Mouse (Mus musculus): ENCODE measurements around the gene Dtd1. TPM values are rescaled to one million over a fixed set of nuclear protein-coding genes. Genes with fewer than 3 reads are reported as not detected.
"Not testable (repeated sequence)": the region's sequence is repeated elsewhere in the genome, so short reads cannot be mapped to it uniquely, and the experiment has no call there.

The Dtd1 gene
- total RNA-seq (2021) = 10 to 100 TPM; 25.5 to 26.9 TPM
- long read RNA-seq, experiment 1, transcript Dtd1-201 (6 exons, 1,350 nt) = major isoform, 43 of 46 reads
- long read RNA-seq, experiment 1, partial matches to known transcripts = 2 of 46 reads
- long read RNA-seq, experiment 1, other reads (novel, unspliced or antisense) = 1 of 46 reads
- long read RNA-seq, experiment 2, transcript Dtd1-201 (6 exons, 1,350 nt) = major isoform, 28 of 34 reads
- long read RNA-seq, experiment 2, partial matches to known transcripts = 1 of 34 reads
- long read RNA-seq, experiment 2, other reads (novel, unspliced or antisense) = 5 of 34 reads

DNA sequence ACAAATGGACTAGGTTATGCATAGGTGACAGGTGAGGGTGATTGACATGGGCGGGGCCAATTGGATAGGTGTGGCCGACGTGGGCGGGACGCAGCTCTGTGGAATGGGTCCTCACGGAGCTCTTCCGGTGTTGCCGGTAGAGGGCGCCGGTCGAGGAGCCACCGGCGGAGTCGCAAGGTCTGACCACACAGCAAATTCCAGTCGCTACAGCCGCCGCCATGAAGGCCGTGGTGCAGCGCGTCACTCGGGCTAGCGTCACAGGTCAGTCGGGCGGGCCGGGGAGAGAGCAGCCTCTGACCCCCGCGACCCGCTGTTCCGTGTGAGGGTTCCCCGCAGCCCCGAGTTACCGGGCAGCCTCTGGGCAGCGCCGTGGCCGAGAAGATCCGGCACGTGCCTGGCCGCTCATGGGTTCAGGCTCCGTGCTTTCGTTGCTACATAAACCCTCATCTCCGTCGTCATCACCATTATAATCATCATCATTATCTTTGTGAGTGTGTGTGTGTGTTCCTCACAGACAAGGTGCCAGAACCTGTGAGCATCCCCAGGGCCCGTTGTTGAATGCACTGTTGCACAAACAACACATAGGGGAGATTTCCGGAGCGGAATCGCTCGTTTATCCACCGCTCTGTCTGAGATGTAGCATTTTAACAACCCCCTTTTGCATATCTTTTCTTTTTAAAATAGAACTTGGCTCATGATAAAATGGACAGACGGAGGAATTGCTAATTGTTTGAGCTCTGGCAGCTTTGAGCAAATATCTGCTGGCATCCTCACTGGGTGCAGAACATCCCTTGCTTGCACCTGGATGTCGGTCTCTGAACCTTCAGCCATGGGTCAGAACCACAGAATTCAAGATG is at the start of gene Dtd1:
Dtd1 (plus strand) TSS at position 67 of the 857 bp plus-strand sequence.
- DNase-seq (ENCODE audit: low spot score in 2 of 2) = peak; percentile 70 to 74

DNA sequence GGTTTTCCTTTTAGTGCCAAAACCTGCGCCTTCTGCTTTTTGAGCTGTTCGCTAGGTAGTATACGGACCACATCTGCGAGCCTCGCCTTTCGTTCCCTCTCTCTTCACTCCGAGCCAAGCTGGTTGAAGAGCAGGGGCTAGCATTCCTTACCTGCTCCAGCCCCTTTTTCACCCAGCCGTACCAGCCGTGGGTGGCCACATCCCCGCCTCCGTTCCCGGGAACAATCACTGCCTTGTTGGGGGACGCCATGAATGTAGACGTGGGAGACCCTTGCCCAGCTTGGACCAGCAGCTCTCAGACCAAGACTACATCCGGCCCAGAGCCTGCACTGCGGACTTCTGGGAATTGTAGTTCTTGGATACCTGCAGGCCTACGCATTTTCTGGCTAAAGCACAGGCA is 49.2 kb upstream of the Dtd1 start, which contains the start of gene Rbbp9:
Rbbp9 (minus strand) TSS at position 341 of the 400 bp plus-strand sequence.
- peak; percentile 19 to 25 for DNase-seq (ENCODE audit: low spot score in 2 of 2)

DNA sequence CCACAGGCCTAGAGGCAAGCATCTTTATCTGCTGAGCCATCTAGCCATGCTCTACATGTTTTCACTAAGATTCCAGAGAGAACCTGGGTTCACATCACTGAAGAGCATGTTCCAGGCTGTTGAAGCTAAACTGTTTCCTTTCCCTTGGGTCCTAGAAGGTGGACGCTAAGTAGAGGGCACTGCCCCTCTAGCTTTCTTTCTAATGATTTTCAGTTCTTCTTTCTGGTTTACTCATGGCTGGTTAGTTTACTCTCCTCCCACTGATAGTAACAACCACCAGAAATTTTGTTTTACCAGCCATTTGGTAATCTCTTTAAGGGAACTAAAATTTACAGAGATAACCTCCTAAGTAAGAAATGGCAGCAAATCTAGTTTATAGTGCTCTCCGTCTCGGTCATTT is 45.8 kb upstream of the Dtd1 start:
- DNase-seq (ENCODE audit: low spot score in 2 of 2) = no peak

DNA sequence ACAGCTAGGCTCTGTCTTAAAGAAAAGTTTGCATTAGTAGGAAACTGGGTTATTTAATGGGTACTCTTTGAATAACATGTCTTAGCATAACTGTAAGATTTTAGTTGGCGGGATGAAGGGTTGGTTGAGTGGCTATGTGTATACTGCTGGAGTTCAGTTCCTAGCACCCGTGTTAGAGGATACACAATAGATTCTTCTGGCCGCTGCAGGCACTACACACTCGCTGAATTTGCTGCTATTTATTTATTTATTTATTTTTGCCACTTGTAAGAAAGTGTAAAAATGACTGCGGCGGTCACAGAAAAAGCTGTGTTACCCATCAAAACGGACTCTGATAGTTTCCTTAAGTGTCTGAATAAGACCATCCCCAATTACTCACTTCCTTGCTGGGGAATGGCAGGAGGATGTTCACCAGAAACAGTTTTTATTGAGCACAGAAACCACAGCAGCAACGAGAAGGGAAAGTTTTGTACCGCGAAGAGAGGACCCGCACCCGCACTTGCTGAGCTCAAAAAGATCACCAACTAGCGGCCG is 44.3 kb upstream of the Dtd1 start:
- no peak for DNase-seq (ENCODE audit: low spot score in 2 of 2)

DNA sequence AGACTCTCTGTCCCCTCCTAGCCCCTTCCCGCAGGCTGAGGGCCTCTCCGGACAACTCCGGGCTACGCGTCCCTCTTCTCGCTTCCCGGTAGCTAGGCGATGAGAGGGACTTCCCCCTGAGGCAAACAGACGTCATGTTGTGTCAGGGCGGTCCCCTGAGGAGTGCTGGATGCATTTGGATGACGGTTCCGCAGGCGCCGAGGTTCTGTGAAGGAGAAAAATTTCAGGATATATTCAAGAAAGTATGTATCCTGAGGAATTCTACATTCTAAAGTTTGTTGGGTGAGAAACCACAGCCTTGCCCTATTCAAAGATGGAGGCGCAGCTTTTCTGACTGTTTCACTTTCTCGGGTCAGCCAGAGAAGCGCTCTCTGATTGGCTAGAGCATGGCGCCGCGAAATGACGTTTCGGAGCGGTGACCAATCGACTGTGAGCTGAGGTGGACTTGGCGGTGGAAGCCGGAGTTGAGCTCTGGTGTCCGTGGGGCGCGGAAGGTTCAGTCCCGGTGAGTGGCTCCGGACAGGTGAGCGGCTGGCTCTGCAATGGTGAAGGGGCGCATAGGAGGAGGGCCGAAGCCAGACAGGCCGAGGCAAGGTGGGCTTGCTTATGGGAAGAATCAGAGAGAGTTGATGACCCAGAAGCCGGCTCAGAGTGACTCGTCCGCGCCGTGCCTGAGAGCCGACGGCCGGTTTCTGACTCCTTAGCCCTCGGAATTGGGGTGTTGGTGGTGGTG is 43.7 kb upstream of the Dtd1 start, which contains the start of gene Sec23b:
Sec23b (plus strand) TSS at position 410 of the 733 bp plus-strand sequence.
- DNase-seq (ENCODE audit: low spot score in 2 of 2) = peak; percentile 92 to 94

DNA sequence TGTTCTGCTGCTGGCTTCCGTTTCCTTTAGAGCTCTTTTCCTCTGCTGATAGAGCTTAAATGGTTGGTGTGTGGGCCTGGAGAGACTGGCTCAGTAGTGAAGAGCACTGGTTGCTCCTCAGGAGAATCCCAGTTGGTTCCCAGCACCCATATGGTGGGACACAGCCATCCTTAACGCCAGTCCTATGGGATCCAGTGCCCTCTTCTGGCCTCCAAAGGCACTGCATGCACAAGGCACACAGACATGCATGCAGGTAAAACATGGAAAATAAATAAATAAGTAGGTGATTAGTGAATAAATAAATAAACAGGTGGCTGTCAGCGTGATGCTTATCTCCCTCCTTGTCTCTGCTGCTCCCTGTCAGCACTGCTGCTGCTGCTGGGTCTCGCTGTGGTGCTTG is 11.0 kb upstream of the Dtd1 start:
- DNase-seq (ENCODE audit: low spot score in 2 of 2) = no peak

DNA sequence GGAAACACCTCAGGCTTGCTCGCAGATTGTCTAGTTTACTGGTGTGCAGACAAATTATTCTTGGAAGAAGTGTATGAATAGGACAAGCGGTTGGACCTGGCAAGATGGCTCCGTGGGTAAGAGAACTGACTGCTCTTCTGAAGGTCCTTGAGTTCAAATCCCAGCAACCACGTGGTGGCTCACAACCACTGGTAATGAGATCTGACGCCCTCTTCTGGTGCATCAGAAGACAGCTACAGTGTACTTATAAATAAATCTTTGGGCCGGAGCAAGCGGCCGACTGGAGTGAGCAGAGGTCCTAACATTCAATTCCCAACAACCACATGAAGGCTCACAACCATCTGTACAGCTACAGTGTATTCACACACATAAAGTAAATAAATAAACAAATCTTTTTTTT is 6.7 kb upstream of the Dtd1 start:
- not testable (repeated sequence) for DNase-seq (ENCODE audit: low spot score in 2 of 2)

DNA sequence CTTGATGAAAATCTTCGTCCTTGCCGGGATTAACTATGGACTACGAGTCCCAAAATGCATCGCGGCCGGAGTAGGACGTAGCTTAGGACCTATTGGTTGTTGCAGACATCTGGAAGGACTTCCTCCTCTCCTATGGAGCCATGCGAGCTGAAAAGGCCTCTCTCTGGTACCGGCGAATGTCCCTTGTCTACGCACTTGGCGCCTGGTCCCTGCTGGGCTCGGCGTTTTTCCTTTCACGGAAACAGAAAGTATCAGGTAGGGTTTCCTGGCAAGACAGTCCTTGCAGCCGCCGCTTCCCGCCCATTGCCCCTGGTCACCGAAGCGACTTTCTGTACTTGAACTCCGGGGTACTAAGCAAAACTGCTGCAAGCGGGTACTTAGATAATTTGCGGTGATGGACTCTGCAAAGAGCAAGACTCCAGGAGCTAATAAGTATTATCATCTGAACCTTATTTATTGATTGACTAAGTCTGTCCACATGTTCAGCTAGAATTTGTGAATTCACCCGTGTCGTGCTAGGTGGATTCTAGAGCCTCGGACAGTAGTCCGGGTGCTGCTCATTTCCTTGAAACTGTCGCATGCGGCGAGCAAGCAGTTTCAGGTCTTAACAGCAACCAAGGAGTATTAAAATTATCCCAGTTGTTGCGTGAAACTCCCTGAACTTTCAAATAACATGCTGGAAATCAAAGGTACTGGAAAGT is 5.6 kb upstream of the Dtd1 start, which contains the start of gene Smim26:
Smim26 (plus strand) TSS at position 104 of the 701 bp plus-strand sequence.
- DNase-seq (ENCODE audit: low spot score in 2 of 2) = peak; percentile 28 to 52

DNA sequence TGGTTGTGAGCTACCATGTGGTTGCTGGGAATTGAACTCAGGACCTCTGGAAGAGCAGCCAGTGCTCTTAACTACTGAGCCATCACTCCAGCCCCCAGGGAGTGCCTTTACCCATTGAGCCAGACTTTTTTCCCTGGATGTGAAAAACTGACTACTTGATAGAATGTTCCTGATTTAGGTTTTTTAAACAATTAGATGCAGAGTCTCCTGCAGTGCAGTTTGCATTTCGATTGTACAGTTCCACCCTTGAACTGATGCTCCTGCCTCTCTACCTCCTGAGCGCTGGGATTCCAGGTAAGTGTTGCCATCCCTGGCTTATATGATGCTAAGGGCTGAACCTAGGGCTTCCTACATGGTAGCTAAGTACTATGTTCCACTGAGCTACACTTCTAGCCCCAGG is 1.7 kb upstream of the Dtd1 start:
- no peak for DNase-seq (ENCODE audit: low spot score in 2 of 2)

DNA sequence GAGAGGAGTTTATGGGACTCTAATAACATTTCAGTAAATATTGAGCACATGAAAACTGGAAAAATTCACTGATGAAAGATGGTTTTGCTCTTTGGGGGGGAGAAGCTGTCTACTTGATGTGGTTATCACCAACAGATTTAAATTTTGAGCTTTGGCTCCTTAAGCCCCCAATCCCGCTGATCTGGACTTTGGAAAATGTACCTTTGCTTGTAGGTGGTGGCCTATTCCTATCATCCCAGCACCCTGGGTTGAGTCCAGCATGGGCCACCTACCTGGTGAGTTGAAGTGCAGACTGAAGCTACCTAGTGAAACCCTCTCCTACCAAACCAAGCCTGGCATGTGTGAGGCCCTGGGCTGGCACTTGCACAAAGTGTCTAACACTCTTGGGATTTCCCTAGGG is 1.9 kb downstream of the Dtd1 start:
- DNase-seq (ENCODE audit: low spot score in 2 of 2) = no peak

DNA sequence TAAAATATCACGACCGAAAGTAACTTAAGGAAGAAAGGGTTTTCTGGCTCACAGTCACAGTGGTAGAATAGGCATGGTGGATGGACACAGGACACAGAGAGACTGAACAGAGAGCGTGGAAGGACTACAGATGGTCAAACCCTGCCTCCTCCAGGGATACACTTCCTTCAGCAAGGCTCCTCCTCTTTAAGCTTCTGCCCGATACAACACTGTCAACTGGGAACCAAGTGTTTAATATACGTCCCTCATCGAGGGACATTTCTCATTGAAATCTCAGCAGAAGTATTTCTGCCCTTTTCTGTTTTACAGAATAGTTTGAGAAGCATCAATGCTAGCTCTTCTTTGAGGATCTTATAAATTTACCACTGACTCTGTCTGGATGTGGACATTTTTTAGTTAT is 14.3 kb downstream of the Dtd1 start:
- no peak for DNase-seq (ENCODE audit: low spot score in 2 of 2)

DNA sequence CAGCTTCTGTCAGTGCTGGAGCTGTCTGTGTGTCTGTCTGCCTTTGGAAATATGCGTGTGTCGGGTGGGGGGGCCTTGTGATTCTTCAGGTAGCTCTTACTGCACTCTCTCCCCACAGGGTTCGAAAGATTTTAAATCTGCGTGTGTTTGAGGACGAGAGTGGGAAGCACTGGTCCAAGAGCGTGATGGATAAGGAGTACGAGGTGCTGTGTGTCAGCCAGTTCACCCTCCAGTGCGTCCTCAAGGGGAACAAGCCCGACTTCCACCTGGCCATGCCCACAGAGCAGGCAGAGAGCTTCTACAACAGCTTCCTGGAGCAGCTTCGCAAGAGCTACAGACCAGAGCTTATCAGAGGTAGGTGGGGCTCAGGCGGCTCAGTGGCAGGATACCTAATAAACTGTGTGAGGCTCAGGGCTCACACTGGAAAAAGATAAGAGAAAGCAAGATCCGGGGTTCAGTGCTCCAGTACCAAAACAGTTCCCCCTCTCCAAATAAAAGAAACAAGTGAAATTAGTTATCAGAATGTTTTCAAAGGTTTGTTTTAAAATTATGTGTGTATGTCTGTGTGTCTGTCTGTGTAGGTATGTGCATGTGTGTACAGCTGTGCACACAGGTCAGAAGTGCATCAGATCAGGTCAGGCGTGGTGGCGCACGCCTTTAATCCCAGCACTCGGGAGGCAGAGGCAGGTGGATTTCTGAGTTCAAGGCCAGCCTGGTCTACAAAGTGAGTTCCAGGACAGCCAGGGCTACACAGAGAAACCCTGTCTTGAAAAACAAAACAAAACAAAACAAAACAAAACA is 17.6 kb downstream of the Dtd1 start:
- DNase-seq (ENCODE audit: low spot score in 2 of 2) = no peak

DNA sequence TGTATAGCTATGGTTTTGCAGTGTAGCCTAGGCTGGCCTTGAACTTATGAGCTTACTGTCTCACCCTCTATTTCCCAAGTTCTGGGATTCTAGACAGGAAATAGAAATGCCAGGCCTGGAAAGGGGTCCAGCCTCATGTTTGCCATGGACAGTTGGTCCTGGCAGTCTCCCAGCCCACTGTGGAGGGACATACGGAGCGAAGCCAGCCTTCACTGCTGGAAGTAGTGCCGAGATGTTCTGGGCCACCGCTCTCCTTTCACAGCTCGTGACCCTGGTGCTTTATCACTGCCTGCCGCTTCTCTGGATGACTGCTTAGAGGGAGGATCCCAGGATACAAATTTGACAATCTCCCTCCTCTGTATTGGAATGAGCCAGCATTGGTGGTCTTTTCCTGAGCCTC is 21.8 kb downstream of the Dtd1 start:
- DNase-seq (ENCODE audit: low spot score in 2 of 2) = no peak

DNA sequence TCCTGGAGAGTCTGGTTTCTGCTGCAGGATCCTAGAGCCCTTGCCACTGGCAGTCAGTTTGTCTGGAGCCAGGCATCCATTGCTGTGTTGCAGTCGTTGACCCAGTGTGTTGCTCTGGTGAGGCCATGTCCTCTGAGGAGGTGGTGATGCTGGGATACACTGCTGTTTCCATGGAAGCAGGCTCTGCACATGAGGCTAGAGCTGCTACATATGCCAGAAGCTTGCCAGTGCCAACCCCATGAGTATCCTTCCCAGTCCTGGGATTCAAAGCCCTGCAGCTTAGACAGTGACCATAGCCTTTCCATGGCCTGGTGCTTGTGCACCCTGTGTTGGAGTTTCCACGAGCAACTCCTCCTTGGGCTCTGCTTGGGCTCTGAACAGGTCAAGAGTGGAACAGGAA is 33.9 kb downstream of the Dtd1 start:
- DNase-seq (ENCODE audit: low spot score in 2 of 2) = no peak

DNA sequence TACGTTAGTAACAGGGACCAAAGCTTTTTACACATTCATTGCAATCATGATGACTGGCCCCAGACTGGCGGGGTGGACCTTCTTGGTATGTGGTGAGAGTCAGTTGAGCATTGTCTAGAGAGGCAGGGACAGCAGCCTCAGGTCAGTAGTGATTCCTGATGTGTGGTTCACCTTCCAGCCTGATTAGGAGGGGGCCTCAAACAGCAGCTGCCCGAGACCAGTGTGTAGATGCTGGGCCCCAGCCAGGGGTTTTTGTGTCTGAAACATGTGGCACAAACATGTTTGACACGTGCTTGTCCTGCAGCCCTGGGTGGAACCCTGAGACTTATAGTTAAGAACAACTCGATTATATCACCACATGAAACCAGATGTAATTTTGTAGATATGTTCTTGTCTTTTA is 34.5 kb downstream of the Dtd1 start:
- no peak for DNase-seq (ENCODE audit: low spot score in 2 of 2)

DNA sequence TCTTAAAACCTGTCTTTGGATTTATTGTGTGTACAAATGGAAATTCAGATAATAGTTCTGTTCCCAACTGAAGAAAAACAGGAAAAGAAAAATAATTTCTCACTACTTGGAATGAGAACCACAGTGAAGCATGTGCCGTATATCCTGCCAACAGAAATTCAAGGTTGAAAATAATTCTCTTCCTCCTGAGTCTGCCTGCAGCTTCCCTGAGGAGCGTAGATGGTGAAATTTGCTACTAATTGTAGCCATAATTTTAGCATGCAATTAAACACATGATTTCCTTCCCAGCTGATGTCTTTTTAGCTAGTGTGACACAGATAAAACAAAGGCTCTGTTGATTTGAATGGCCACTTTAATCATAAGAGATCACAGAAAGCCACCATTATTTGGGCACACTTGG is 35.0 kb downstream of the Dtd1 start:
- no peak for DNase-seq (ENCODE audit: low spot score in 2 of 2)

DNA sequence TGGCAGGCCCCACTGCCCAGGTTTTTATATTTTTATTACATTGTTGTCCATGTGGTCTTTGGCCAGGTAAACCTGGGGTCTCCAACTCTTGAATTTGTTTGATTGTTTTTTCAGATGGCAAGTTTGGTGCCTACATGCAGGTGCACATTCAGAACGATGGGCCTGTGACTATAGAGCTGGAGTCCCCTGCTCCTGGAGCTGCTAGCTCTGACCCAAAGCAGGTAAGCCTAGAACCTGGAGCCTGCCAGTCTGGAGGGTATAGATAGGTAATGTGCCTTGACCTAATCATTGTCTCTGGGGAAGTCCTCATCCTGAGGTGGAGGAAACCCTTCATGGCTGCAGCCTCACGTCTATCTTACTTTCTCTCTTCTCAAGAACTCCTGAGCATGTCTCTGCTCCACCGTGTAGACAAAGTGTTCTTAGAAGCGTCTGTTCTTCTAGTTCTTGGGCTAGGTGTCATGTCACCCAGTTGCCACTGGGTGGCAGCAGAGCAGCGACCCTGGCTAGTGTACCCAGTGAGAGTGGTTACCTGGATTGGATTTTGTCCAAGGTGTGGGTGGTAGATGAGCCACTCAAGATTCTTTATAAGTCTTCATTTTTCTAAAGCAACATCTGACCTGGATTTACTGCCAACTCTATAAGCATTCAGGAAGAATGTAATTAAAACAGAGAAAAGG is 36.1 kb downstream of the Dtd1 start:
- DNase-seq (ENCODE audit: low spot score in 2 of 2) = peak in 1 of 2 experiments; percentile 19

DNA sequence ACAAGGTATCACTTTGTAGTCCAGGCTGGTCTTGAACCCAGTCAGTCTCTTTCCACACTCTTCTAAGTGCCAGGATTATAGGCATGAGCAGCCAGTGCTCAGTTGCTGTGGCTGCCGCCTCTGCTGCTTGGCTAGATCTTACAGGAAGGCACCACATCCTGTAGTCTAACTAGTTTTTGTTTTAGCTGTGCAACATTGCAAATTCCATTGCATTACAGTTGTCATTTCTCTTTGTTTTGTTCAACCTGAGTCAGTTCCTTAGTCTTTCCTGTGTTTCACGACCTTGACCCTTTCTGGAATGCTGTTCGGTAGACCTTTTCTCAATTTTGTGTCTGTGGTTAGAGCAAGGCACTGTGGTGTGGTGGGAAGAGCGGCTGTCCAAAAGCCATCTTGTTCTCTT is 37.5 kb downstream of the Dtd1 start:
- DNase-seq (ENCODE audit: low spot score in 2 of 2) = no peak

DNA sequence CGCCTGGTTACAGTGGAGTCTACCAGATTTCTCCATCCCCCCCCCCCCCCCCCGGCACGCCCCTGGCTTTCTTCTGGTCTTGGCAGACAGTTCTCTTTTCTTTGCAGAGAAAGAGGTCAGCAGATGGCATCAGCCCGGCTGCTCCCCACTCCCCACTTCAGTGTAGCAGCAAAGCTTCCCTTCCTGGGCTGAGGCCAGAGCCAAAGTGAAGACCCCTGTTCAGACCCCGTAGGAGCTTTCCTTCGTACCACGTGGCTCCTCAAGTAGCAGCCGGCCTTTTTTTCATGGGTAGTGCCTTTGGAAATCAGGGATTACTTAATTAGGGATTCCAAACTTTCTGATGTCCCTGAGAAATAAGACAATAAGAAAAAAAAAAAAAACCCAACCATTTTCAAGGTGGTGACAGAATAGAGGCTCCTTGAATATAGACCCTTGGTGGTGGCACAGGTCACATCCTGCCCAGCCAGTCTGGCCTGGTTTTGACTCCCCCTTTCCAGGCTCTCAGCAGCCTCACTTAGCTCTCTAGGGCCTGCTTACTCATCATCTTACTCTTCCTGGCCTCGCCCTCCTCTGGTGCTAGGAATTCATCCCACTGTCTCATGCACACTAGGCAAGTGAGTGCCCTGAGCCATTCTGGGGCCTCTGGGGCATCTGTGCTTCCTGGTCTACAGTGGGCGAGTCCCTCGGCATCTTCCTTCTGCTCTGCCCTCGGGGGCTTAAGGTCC is 38.1 kb downstream of the Dtd1 start:
- DNase-seq (ENCODE audit: low spot score in 2 of 2) = no peak
